Mouse (Mus musculus): ENCODE data around the gene Rnf167.

- no peak for TF ChIP-seq CTCF (IDR thresholded peaks at IDR 0.05)
- no peak for TF ChIP-seq EP300 (IDR thresholded peaks at IDR 0.05)
These were observed 2.4 kb upstream of the Rnf167 start for GRCm38 (mm10) chr11:70644564-70645103.

Data from lung, postnatal 0 days (tissue).